ENCODE assay signal across 8 mouse cellular contexts in the genomic region with DNA sequence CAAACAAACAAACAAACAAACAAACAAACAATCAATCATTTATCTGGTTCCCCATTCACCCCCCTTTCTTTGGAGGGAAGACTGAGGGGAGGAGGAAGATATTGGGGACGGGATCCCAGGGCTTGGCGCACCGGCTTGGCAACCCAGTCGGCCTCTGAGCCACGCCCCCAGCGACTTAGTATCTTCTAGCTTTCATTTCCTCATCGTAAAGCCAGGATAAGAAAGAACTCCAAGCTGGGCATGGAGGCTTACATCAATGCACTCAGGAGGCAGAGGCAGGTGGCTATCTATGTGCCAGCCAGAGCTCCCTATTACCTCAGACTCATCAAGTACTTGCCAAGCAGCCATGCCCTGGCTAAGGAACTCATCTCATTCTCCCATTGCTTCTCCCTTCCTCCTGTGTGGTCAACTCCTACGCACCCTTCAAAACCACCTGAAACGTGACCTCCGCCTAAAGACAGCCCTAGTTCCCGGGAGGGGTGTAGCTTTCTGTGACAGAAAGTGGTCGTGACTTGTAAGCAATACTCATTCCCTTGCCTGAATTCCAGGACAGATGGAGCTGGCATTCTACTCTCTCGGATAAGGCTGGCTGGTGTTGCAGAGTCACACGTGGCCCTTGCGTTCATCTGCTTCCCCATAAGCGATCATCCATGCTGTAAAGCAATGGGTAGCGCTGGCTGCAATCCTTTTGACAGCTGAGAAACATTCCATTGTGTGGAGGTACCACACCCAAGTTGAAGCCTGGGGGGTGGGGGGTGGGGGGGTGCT. TPM values are rescaled to one million over a fixed set of nuclear protein-coding genes. Genes with fewer than 3 reads are reported as not detected.
DNase-seq lines count a peak whose midpoint lies in the region; ATAC-seq and TF ChIP-seq lines count a peak whose summit lies in the region.

No protein-coding gene starts in this region.

- peaks cover 16% of the 10 kb centered on the region; the same call in 1 of the 2 replicates for H3K4me1 ChIP-seq in kidney, embryonic 14.5 days (ENCODE audit: control insufficient read depth, insufficient read depth, low read length)
- H3K4me1 ChIP-seq in heart, postnatal 0 days (ENCODE audit: control insufficient read depth, insufficient read depth) = peaks cover 8% of the 10 kb centered on the region

- H3K4me3 ChIP-seq in kidney, embryonic 14.5 days (ENCODE audit: low read length) = peak overlapping the region; percentile 41
- H3K4me3 ChIP-seq in heart, postnatal 0 days (ENCODE audit: low read depth, low read length) = peak overlapping the region; percentile 51

- no peak for TF ChIP-seq CTCF in heart, postnatal 0 days (IDR thresholded peaks at IDR 0.05; ENCODE audit: low read depth)

- H3K27me3 ChIP-seq in kidney, embryonic 14.5 days (ENCODE audit: control insufficient read depth, insufficient read depth, low read length) = peaks cover 5% of the 10 kb centered on the region; the same call in 1 of the 2 replicates
- peaks cover 16% of the 10 kb centered on the region; the same call in 1 of the 2 replicates for H3K27me3 ChIP-seq in heart, postnatal 0 days (ENCODE audit: control insufficient read depth, insufficient read depth, low read length)

- H3K27ac ChIP-seq in kidney, embryonic 14.5 days (ENCODE audit: low read depth, low read length) = no peak overlapping the region
- H3K27ac ChIP-seq in heart, postnatal 0 days (ENCODE audit: low read depth) = no peak overlapping the region

- TF ChIP-seq EP300 in heart, postnatal 0 days (IDR thresholded peaks at IDR 0.05; ENCODE audit: low read depth) = no peak

- peak overlapping the region; percentile 83 for H3K4me2 ChIP-seq in kidney, embryonic 14.5 days (replicated peaks; ENCODE audit: low read depth, low read length)
- peak overlapping the region; percentile 78 for H3K4me2 ChIP-seq in heart, postnatal 0 days (ENCODE audit: low read depth, low read length)

- 0 out of 2 replicates have a peak overlapping the region, but pooled peaks have one; percentile 62 for H3K9ac ChIP-seq in kidney, embryonic 14.5 days (ENCODE audit: low read depth, low read length)
- H3K9ac ChIP-seq in heart, postnatal 0 days (replicated peaks; ENCODE audit: low read depth, low read length) = no peak overlapping the region

- H3K36me3 ChIP-seq in kidney, embryonic 14.5 days (ENCODE audit: control insufficient read depth, insufficient read depth, low read length) = no peaks in the 10 kb centered on the region
- no peaks in the 10 kb centered on the region for H3K36me3 ChIP-seq in heart, postnatal 0 days (replicated peaks; ENCODE audit: control insufficient read depth, insufficient read depth, low read length)

- no peaks in the 10 kb centered on the region for H3K9me3 ChIP-seq in kidney, embryonic 14.5 days (ENCODE audit: control insufficient read depth, low read length)
- H3K9me3 ChIP-seq in heart, postnatal 0 days (replicated peaks; ENCODE audit: control insufficient read depth, low read length) = no peaks in the 10 kb centered on the region

- no peak for ATAC-seq in kidney, embryonic 14.5 days (ENCODE audit: low FRiP score, low TSS enrichment)
- ATAC-seq in heart, postnatal 0 days (ENCODE audit: insufficient read depth, low read depth) = no peak
- ATAC-seq in megakaryocyte, adult 5-6 weeks (ENCODE audit: poor library complexity, severe bottlenecking) = peak; percentile 16; the same call in 1 of the 2 replicates

- 9% methylated on average over 17 of the region's 17 CpGs for WGBS in kidney, embryonic 14.5 days
- WGBS in heart, postnatal 0 days = 14% methylated on average over 17 of the region's 17 CpGs

- DNase-seq in kidney, adult 11 months = no peak
- peak; percentile 79 for DNase-seq in R1 (ENCODE audit: low read depth, low spot score)
- no peak for DNase-seq in heart, postnatal 0 days (ENCODE audit: low spot score)
- DNase-seq in right cerebral cortex, postnatal 10 days (ENCODE audit: low spot score in 2 of 2) = no peak
- no peak for DNase-seq in layer of hippocampus, adult 9-11 months
- no peak for DNase-seq in adrenal gland, postnatal 14 days

RNA-seq across cellular contexts. Expression of a gene that starts 5.5 kb away (rescaled TPM):
- polyA plus RNA-seq in kidney, embryonic 14.5 days (2014; fragmentation: Nextera tagmentation; extraction: Ambion mirVana) = 16.1 and 22.6 TPM in 2 replicates
- 25.2 and 32.2 TPM in 2 replicates for total RNA-seq in heart, postnatal 0 days (2014; rRNA removed; ENCODE audit: low replicate concordance)
- polyA plus RNA-seq in heart, postnatal 0 days (2015; fragmentation: Nextera tagmentation; extraction: Ambion mirVana) = 16.4 and 17.8 TPM in 2 replicates
- 0.78 and 1.2 TPM in 2 replicates for total RNA-seq in megakaryocyte, adult 5-6 weeks (2015)
- 0.69 and 1.8 TPM in 2 replicates for total RNA-seq in megakaryocyte, adult 5-6 weeks (2017)
- total RNA-seq in adrenal gland, postnatal 14 days (2021) = 7.1 and 8.8 TPM in 2 replicates

RNA-seq across cellular contexts. Expression of a gene that starts 5.9 kb away (rescaled TPM):
- 18.1 and 22.9 TPM in 2 replicates for polyA plus RNA-seq in kidney, embryonic 14.5 days (2014; fragmentation: Nextera tagmentation; extraction: Ambion mirVana)
- 58.5 and 60.4 TPM in 2 replicates for total RNA-seq in heart, postnatal 0 days (2014; rRNA removed; ENCODE audit: low replicate concordance)
- polyA plus RNA-seq in heart, postnatal 0 days (2015; fragmentation: Nextera tagmentation; extraction: Ambion mirVana) = 10.1 and 11.4 TPM in 2 replicates
- 82.9 and 83.8 TPM in 2 replicates for total RNA-seq in megakaryocyte, adult 5-6 weeks (2015)
- total RNA-seq in megakaryocyte, adult 5-6 weeks (2017) = 46.3 and 55.6 TPM in 2 replicates
- 35.6 and 43.0 TPM in 2 replicates for total RNA-seq in adrenal gland, postnatal 14 days (2021)
